Mouse (Mus musculus): Measurements from ENCODE around the gene Ckb. TPM values are rescaled to one million over a fixed set of nuclear protein-coding genes. Genes with fewer than 3 reads are reported as not detected.

The Ckb gene
- polyA plus RNA-seq (2012; rRNA removed; ENCODE audit: low replicate concordance), result 112 and 170 TPM in 2 replicates

GRCm38 (mm10) chr12:111672176-111672575 is at the start of gene Ckb:
Gene Ckb, minus strand, starts transcription at chr12:111672338.

GRCm38 (mm10) chr12:111713004-111713651 is 41.0 kb upstream of the Ckb start, which contains the start of the genes Bag5 and Apopt1:
Gene Bag5, minus strand, starts transcription at chr12:111713257.
Gene Apopt1, plus strand, starts transcription at chr12:111713261.

GRCm38 (mm10) chr12:111677882-111678669 is 5.9 kb upstream of the Ckb start, which contains the start of gene Trmt61a:
Gene Trmt61a, plus strand, starts transcription at chr12:111678105.

Other genes starting within 250 kb of the Ckb start
- gene Tnfaip2, start 229.9 kb downstream of the Ckb start, polyA plus RNA-seq (2012; rRNA removed; ENCODE audit: low replicate concordance), result 25.8 and 47.6 TPM in 2 replicates
- gene Gm266, start 186.5 kb downstream of the Ckb start, polyA plus RNA-seq (2012; rRNA removed; ENCODE audit: low replicate concordance), result 2.4 and 8.7 TPM in 2 replicates
- 64.1 and 99.3 TPM in 2 replicates for gene Eif5, start 134.3 kb downstream of the Ckb start, polyA plus RNA-seq (2012; rRNA removed; ENCODE audit: low replicate concordance)
- 23.9 and 25.1 TPM in 2 replicates for gene Mark3, start 97.8 kb downstream of the Ckb start, polyA plus RNA-seq (2012; rRNA removed; ENCODE audit: low replicate concordance)
- gene Trmt61a, start 5.8 kb upstream of the Ckb start, polyA plus RNA-seq (2012; rRNA removed; ENCODE audit: low replicate concordance), result 28.0 and 65.2 TPM in 2 replicates
- 9.0 and 11.3 TPM in 2 replicates for gene Bag5, start 40.9 kb upstream of the Ckb start, polyA plus RNA-seq (2012; rRNA removed; ENCODE audit: low replicate concordance)
- gene Apopt1, start 40.9 kb upstream of the Ckb start, polyA plus RNA-seq (2012; rRNA removed; ENCODE audit: low replicate concordance), result 31.7 and 64.0 TPM in 2 replicates
- 53.6 and 58.4 TPM in 2 replicates for gene Klc1, start 86.5 kb upstream of the Ckb start, polyA plus RNA-seq (2012; rRNA removed; ENCODE audit: low replicate concordance)
- 11.3 and 15.8 TPM in 2 replicates for gene Xrcc3, start 141.5 kb upstream of the Ckb start, polyA plus RNA-seq (2012; rRNA removed; ENCODE audit: low replicate concordance)
- gene Zfyve21, start 141.8 kb upstream of the Ckb start, polyA plus RNA-seq (2012; rRNA removed; ENCODE audit: low replicate concordance), result 51.0 and 75.3 TPM in 2 replicates
- 14.4 and 15.0 TPM in 2 replicates for gene Ppp1r13b, start 235.8 kb upstream of the Ckb start, polyA plus RNA-seq (2012; rRNA removed; ENCODE audit: low replicate concordance)